Mouse (Mus musculus) cerebellum, postnatal 4 days (tissue): ENCODE measurements around the gene Apol7e.
"Not testable (repeated sequence)": the region's sequence is repeated elsewhere in the genome, so short reads cannot be mapped to it uniquely, and the experiment has no call there.

ENCODE experiments used
- DNase-seq, 2 experiments: peaks; one replicate each; pipeline ENCODE4 v3.0.0; 2022; ENCODE audit warnings: low spot score in 2 of 2, mixed read lengths in 1 of 2

Apol7e gene

GRCm38 (mm10) chr15:77740511-77741297, 42.0 kb downstream of the Apol7e start:
- no peak for DNase-seq

GRCm38 (mm10) chr15:77741556-77741955, 42.9 kb downstream of the Apol7e start:
- DNase-seq, result not testable (repeated sequence)

- DNase-seq, result no peak
These were observed 46.0 kb downstream of the Apol7e start for GRCm38 (mm10) chr15:77744632-77745031.

GRCm38 (mm10) chr15:77745081-77745480, 46.4 kb downstream of the Apol7e start:
- DNase-seq, result no peak

- no peak for DNase-seq
These were observed 47.7 kb downstream of the Apol7e start for GRCm38 (mm10) chr15:77746326-77746725.

GRCm38 (mm10) chr15:77748414-77748813, 49.8 kb downstream of the Apol7e start:
- no peak for DNase-seq

GRCm38 (mm10) chr15:77749717-77750116, 51.1 kb downstream of the Apol7e start:
- peak in 1 of 2 experiments; percentile 59 for DNase-seq

GRCm38 (mm10) chr15:77750461-77750860, 51.8 kb downstream of the Apol7e start:
- no peak for DNase-seq

- DNase-seq, result no peak
These were observed 53.8 kb downstream of the Apol7e start for GRCm38 (mm10) chr15:77752443-77752842.

GRCm38 (mm10) chr15:77755132-77755531, 56.5 kb downstream of the Apol7e start:
- DNase-seq, result no peak

GRCm38 (mm10) chr15:77756081-77756480, 57.4 kb downstream of the Apol7e start:
- no peak for DNase-seq

GRCm38 (mm10) chr15:77756848-77757247, 58.2 kb downstream of the Apol7e start, which contains the start of gene Apol8:
Gene Apol8, minus strand, starts transcription at chr15:77757003.
- DNase-seq, result peak in 1 of 2 experiments; percentile 59

GRCm38 (mm10) chr15:77757586-77758226, 59.0 kb downstream of the Apol7e start:
- no peak for DNase-seq

- DNase-seq, result no peak
These were observed 61.4 kb downstream of the Apol7e start for GRCm38 (mm10) chr15:77760037-77760436.

- DNase-seq, result no peak
These were observed 62.4 kb downstream of the Apol7e start for GRCm38 (mm10) chr15:77761083-77761482.

GRCm38 (mm10) chr15:77761561-77762380, 63.1 kb downstream of the Apol7e start:
- DNase-seq, result peak; percentile 38 to 55

GRCm38 (mm10) chr15:77763050-77763449, 64.4 kb downstream of the Apol7e start:
- DNase-seq, result no peak

GRCm38 (mm10) chr15:77763702-77764101, 65.0 kb downstream of the Apol7e start:
- no peak for DNase-seq

GRCm38 (mm10) chr15:77764391-77765006, 65.8 kb downstream of the Apol7e start:
- DNase-seq, result no peak

GRCm38 (mm10) chr15:77765484-77766093, 66.9 kb downstream of the Apol7e start:
- no peak for DNase-seq

- DNase-seq, result no peak
These were observed 68.3 kb downstream of the Apol7e start for GRCm38 (mm10) chr15:77766981-77767380.
